Mouse (Mus musculus) hindbrain, embryonic 11.5 days (tissue): ENCODE results near the gene Pnmal1. TPM values are rescaled to one million over a fixed set of nuclear protein-coding genes. Genes with fewer than 3 reads are reported as not detected.

ENCODE experiments used
- ATAC-seq: fragments of 200-750 bp; cut with Nextera tagmentation; 2 replicates; pipeline ENCODE4 v1.8.0; 2017; ENCODE audit warnings: mild to moderate bottlenecking, moderate TSS enrichment, moderate library complexity; ENCODE audit not compliant: low FRiP score
- DNase-seq: peaks from one replicate; pipeline ENCODE4 v3.0.0-alpha.2; 2015; ENCODE audit warnings: low spot score
- H3K27ac ChIP-seq: fragments of 300-500 bp; sonication (generic); 2 replicates; pipeline ENCODE4 v1.5.1; 2014; ENCODE audit warnings: mild to moderate bottlenecking, low read depth, low read length
- H3K27me3 ChIP-seq: fragments of 300-500 bp; sonication (generic); 2 replicates; pipeline ENCODE4 v1.6.1; 2014; ENCODE audit warnings: mild to moderate bottlenecking, low read length, moderate library complexity, mixed read lengths; ENCODE audit not compliant: control insufficient read depth, insufficient read depth
- H3K36me3 ChIP-seq: fragments of 300-500 bp; sonication (generic); 2 replicates; pipeline ENCODE4 v1.6.1; 2014; ENCODE audit warnings: mild to moderate bottlenecking, low read length, moderate library complexity, mixed read lengths; ENCODE audit not compliant: control insufficient read depth, insufficient read depth
- H3K4me1 ChIP-seq: fragments of 300-500 bp; sonication (generic); replicated peaks from 2 replicates; pipeline ENCODE4 v1.6.1; 2014; ENCODE audit warnings: low read length, mixed read lengths; ENCODE audit not compliant: control insufficient read depth, insufficient read depth
- H3K4me2 ChIP-seq: fragments of 300-500 bp; sonication (generic); replicated peaks from 2 replicates; pipeline ENCODE4 v1.6.1; 2014; ENCODE audit warnings: mild to moderate bottlenecking, low read depth, low read length
- H3K4me3 ChIP-seq: fragments of 300-500 bp; sonication (generic); 2 replicates; pipeline ENCODE4 v1.5.1; 2014; ENCODE audit warnings: low read depth, low read length
- H3K9ac ChIP-seq: fragments of 300-500 bp; sonication (generic); 2 replicates; pipeline ENCODE4 v1.6.1; 2014; ENCODE audit warnings: low read depth, low read length
- H3K9me3 ChIP-seq: fragments of 300-500 bp; sonication (generic); 2 replicates; pipeline ENCODE4 v1.6.1; 2016; ENCODE audit warnings: low read length; ENCODE audit not compliant: control insufficient read depth
- WGBS: fragments of 180-500 bp; shearing (Covaris S2); extraction: QIAGEN DNeasy Blood & Tissue Kit; methylation state at CpG from one replicate; pipeline ENCODE4 v1.1.7; 2014; 5-methylcytosine and 5-hydroxymethylcytosine counted together
- polyA plus RNA-seq: library from polyadenylated mRNA; unstranded; fragments of >200 nt; fragmentation: Nextera tagmentation; extraction: Ambion mirVana; gene quantifications from 2 replicates; pipeline ENCODE4 v1.2.1, GENCODE M21; 2014

The Pnmal1 gene
- polyA plus RNA-seq, 1 experiment from 2014 or later: 17.6 TPM

GRCm38 (mm10) chr7:16982859-16983568 is 23.5 kb downstream of the Pnmal1 start, which contains the start of gene Gm42372:
Gene Gm42372 (plus strand): TSS chr7:16983086.
- WGBS: 20% methylated on average over 26 of the region's 26 CpGs
- H3K4me3 ChIP-seq: peak within 1 kb of the TSS; percentile 24; the same call in 1 of the 2 replicates
- no peaks in the 10 kb centered on the region for H3K36me3 ChIP-seq
- peak; percentile 78 for ATAC-seq
- no peaks in the 10 kb centered on the region for H3K9me3 ChIP-seq
- H3K27me3 ChIP-seq: no peaks in the 10 kb centered on the region
- no peak within 1 kb of the TSS for H3K27ac ChIP-seq
- H3K9ac ChIP-seq: no peak within 1 kb of the TSS
- DNase-seq: peak; percentile 90
- 0 out of 2 replicates have a peak, but pooled peaks cover 3% of the 10 kb centered on the region for H3K4me1 ChIP-seq
- peak within 1 kb of the TSS; percentile 37 for H3K4me2 ChIP-seq

- H3K4me1 ChIP-seq: peaks cover 8% of the 10 kb centered on the region; the same call in 1 of the 2 replicates
- H3K36me3 ChIP-seq: no peaks in the 10 kb centered on the region
- ATAC-seq (0 out of 2 replicates have a peak, but pooled peaks have one; percentile 10), DNase-seq (no peak)
- H3K4me2 ChIP-seq: no peak overlapping the region
- H3K9ac ChIP-seq: no peak overlapping the region
- H3K9me3 ChIP-seq: no peaks in the 10 kb centered on the region
- H3K27ac ChIP-seq: peak overlapping the region; percentile 67; the same call in 1 of the 2 replicates
- no peak overlapping the region for H3K4me3 ChIP-seq
- 57% methylated on average over 7 of the region's 7 CpGs for WGBS
- no peaks in the 10 kb centered on the region for H3K27me3 ChIP-seq
Measured at GRCm38 (mm10) chr7:16987541-16988149, 28.2 kb downstream of the Pnmal1 start.

GRCm38 (mm10) chr7:16988405-16988804 is 28.9 kb downstream of the Pnmal1 start:
- Histone ChIP-seq H3K4me3 (no peak overlapping the region), H3K27me3 (no peaks in the 10 kb centered on the region), H3K9me3 (no peaks in the 10 kb centered on the region), H3K27ac (peak overlapping the region; percentile 67; the same call in 1 of the 2 replicates), H3K4me1 (peaks cover 8% of the 10 kb centered on the region; the same call in 1 of the 2 replicates), H3K36me3 (no peaks in the 10 kb centered on the region), H3K9ac (no peak overlapping the region), H3K4me2 (no peak overlapping the region)
- ATAC-seq (no peak), DNase-seq (no peak)
- WGBS: 61% methylated on average over 3 of the region's 3 CpGs

- peaks cover 8% of the 10 kb centered on the region; the same call in 1 of the 2 replicates for H3K4me1 ChIP-seq
- H3K4me2 ChIP-seq: no peak overlapping the region
- no peak overlapping the region for H3K4me3 ChIP-seq
- WGBS: 40% methylated on average over 15 of the region's 15 CpGs
- H3K27ac ChIP-seq: peak overlapping the region; percentile 30; the same call in 1 of the 2 replicates
- H3K9ac ChIP-seq: peak overlapping the region; percentile 23; the same call in 1 of the 2 replicates
- H3K36me3 ChIP-seq: no peaks in the 10 kb centered on the region
- no peaks in the 10 kb centered on the region for H3K9me3 ChIP-seq
- no peak for ATAC-seq
- peak; percentile 36 for DNase-seq
- no peaks in the 10 kb centered on the region for H3K27me3 ChIP-seq
Measured at GRCm38 (mm10) chr7:16990006-16990744, 30.7 kb downstream of the Pnmal1 start.

- DNase-seq: peak; percentile 83
Measured at GRCm38 (mm10) chr7:16991681-16992450, 32.4 kb downstream of the Pnmal1 start.

GRCm38 (mm10) chr7:16992451-16992807 is 33.0 kb downstream of the Pnmal1 start, which contains the start of gene Ccdc8:
Gene Ccdc8 (plus strand): TSS chr7:16992708.
- peak within 1 kb of the TSS; percentile 49 for H3K4me2 ChIP-seq
- no peak for DNase-seq
- H3K9ac ChIP-seq: peak within 1 kb of the TSS; percentile 34; the same call in 1 of the 2 replicates
- peaks cover 8% of the 10 kb centered on the region; the same call in 1 of the 2 replicates for H3K4me1 ChIP-seq
- H3K27me3 ChIP-seq: no peaks in the 10 kb centered on the region
- ATAC-seq: no peak
- H3K4me3 ChIP-seq: peak within 1 kb of the TSS; percentile 44
- WGBS: 95% methylated on average over 5 of the region's 5 CpGs
- no peaks in the 10 kb centered on the region for H3K36me3 ChIP-seq
- peak within 1 kb of the TSS; percentile 56; the same call in 1 of the 2 replicates for H3K27ac ChIP-seq
- H3K9me3 ChIP-seq: no peaks in the 10 kb centered on the region

More at GRCm38 (mm10) chr7:16991681-16992450, 32.4 kb downstream of the Pnmal1 start:
- no peaks in the 10 kb centered on the region for H3K27me3 ChIP-seq
- WGBS: 63% methylated on average over 18 of the region's 18 CpGs
- H3K27ac ChIP-seq: peak overlapping the region; percentile 56; the same call in 1 of the 2 replicates
- H3K36me3 ChIP-seq: no peaks in the 10 kb centered on the region
- no peak overlapping the region for H3K4me3 ChIP-seq
- peaks cover 8% of the 10 kb centered on the region; the same call in 1 of the 2 replicates for H3K4me1 ChIP-seq
- peak; percentile 69 for ATAC-seq
- H3K9me3 ChIP-seq: no peaks in the 10 kb centered on the region
- H3K9ac ChIP-seq: 0 out of 2 replicates have a peak overlapping the region, but pooled peaks have one; percentile 23
- H3K4me2 ChIP-seq: no peak overlapping the region

GRCm38 (mm10) chr7:16993651-16994399 is 34.3 kb downstream of the Pnmal1 start:
- 0 out of 2 replicates have a peak overlapping the region, but pooled peaks have one; percentile 33 for H3K27ac ChIP-seq
- 1% methylated on average over 27 of the region's 27 CpGs for WGBS
- H3K4me1 ChIP-seq: peaks cover 8% of the 10 kb centered on the region; the same call in 1 of the 2 replicates
- ATAC-seq (peak; percentile 61), DNase-seq (peak; percentile 70)
- no peaks in the 10 kb centered on the region for H3K9me3 ChIP-seq
- no peaks in the 10 kb centered on the region for H3K36me3 ChIP-seq
- peak overlapping the region; percentile 34 for H3K9ac ChIP-seq
- peak overlapping the region; percentile 44 for H3K4me3 ChIP-seq
- H3K27me3 ChIP-seq: no peaks in the 10 kb centered on the region
- peak overlapping the region; percentile 49 for H3K4me2 ChIP-seq
